Mouse (Mus musculus) midbrain, embryonic 12.5 days (tissue): ENCODE data around the gene Ces1e. TPM values are rescaled to one million over a fixed set of nuclear protein-coding genes. Genes with fewer than 3 reads are reported as not detected.
"Not testable (repeated sequence)": the region's sequence is repeated elsewhere in the genome, so short reads cannot be mapped to it uniquely, and the experiment has no call there.

ENCODE experiments used
- ATAC-seq: fragments of 200-750 bp; cut with Nextera tagmentation; 2 replicates; pipeline ENCODE4 v1.8.0; 2017; ENCODE audit warnings: low read depth, moderate TSS enrichment, moderate library complexity; ENCODE audit not compliant: low FRiP score
- H3K27ac ChIP-seq: fragments of 300-500 bp; sonication (generic); replicated peaks from 2 replicates; pipeline ENCODE4 v1.5.1; 2016; ENCODE audit warnings: mild to moderate bottlenecking
- H3K27me3 ChIP-seq: fragments of 300-500 bp; sonication (generic); 2 replicates; pipeline ENCODE4 v1.6.1; 2016; ENCODE audit warnings: mild to moderate bottlenecking
- H3K36me3 ChIP-seq: fragments of 300-500 bp; sonication (generic); 2 replicates; pipeline ENCODE4 v1.6.1; 2016
- H3K4me1 ChIP-seq: fragments of 300-500 bp; sonication (generic); 2 replicates; pipeline ENCODE4 v1.6.1; 2016
- H3K4me2 ChIP-seq: fragments of 300-500 bp; sonication (generic); replicated peaks from 2 replicates; pipeline ENCODE4 v1.6.1; 2016; ENCODE audit warnings: mild to moderate bottlenecking, moderate library complexity
- H3K4me3 ChIP-seq: fragments of 300-500 bp; sonication (generic); 2 replicates; pipeline ENCODE4 v1.5.1; 2016; ENCODE audit warnings: mild to moderate bottlenecking
- H3K9ac ChIP-seq: fragments of 300-500 bp; sonication (generic); replicated peaks from 2 replicates; pipeline ENCODE4 v1.6.1; 2016; ENCODE audit warnings: mild to moderate bottlenecking, moderate library complexity
- H3K9me3 ChIP-seq: fragments of 300-500 bp; sonication (generic); 2 replicates; pipeline ENCODE4 v1.6.1; 2016; ENCODE audit warnings: mild to moderate bottlenecking
- WGBS: fragments of 180-500 bp; shearing (Covaris S2); methylation state at CpG from one replicate; pipeline ENCODE4 v1.1.7; 2016; 5-methylcytosine and 5-hydroxymethylcytosine counted together
- polyA plus RNA-seq: library from polyadenylated mRNA; unstranded; fragments of >200 nt; fragmentation: Nextera tagmentation; extraction: Ambion mirVana; gene quantifications from 2 replicates; pipeline ENCODE4 v1.2.1, GENCODE M21; 2016

The Ces1e gene
- polyA plus RNA-seq, 1 experiment from 2014 or later: not detected

- Histone ChIP-seq H3K27me3 (no peaks in the 10 kb centered on the region), H3K9ac (no peak overlapping the region), H3K27ac (no peak overlapping the region), H3K36me3 (no peaks in the 10 kb centered on the region), H3K9me3 (no peaks in the 10 kb centered on the region), H3K4me3 (no peak overlapping the region), H3K4me2 (no peak overlapping the region), H3K4me1 (no peaks in the 10 kb centered on the region)
- 68% methylated on average over 11 of the region's 11 CpGs for whole genome bisulfite sequencing
- no peak for ATAC-seq
Measured at GRCm38 (mm10) chr8:93228673-93229370, 597 bp downstream of the Ces1e start.

- not testable (repeated sequence) for H3K36me3 ChIP-seq, H3K9me3 ChIP-seq, H3K4me1 ChIP-seq, H3K9ac ChIP-seq, H3K27ac ChIP-seq, ATAC-seq, H3K4me3 ChIP-seq, H3K27me3 ChIP-seq, H3K4me2 ChIP-seq
- WGBS: 100% methylated on average over 1 of the region's 1 CpGs
Measured at GRCm38 (mm10) chr8:93226471-93226870, 2.9 kb downstream of the Ces1e start.

- no peaks in the 10 kb centered on the region for H3K27me3 ChIP-seq
- no peaks in the 10 kb centered on the region for H3K9me3 ChIP-seq
- H3K4me2 ChIP-seq: no peak overlapping the region
- no peak overlapping the region for H3K27ac ChIP-seq
- WGBS: 84% methylated on average over 3 of the region's 3 CpGs
- no peak overlapping the region for H3K4me3 ChIP-seq
- no peak overlapping the region for H3K9ac ChIP-seq
- H3K36me3 ChIP-seq: no peaks in the 10 kb centered on the region
- no peak for ATAC-seq
- H3K4me1 ChIP-seq: no peaks in the 10 kb centered on the region
Measured at GRCm38 (mm10) chr8:93221896-93222295, 7.5 kb downstream of the Ces1e start.

DNA sequence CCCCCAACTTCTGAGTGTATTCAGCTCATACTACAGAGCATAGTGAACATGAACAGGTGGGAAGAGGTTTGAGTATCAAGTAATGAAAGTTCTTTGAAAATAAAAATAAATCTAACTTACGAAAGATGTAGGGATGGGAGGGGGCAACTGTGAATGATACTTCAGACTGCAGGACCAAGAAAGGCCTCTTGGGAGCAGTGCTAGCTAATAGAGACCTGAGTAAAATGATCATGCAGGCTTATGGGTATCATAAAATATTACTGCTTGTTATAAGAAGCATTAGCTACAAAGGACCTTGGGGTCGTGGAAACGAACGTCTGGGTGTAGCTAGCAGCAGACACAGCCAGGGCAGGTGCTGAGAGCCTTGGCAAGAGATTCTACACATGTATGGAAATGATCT, 11.6 kb downstream of the Ces1e start:
- H3K4me1 ChIP-seq: no peaks in the 10 kb centered on the region
- H3K4me2 ChIP-seq: no peak overlapping the region
- no peaks in the 10 kb centered on the region for H3K27me3 ChIP-seq
- H3K4me3 ChIP-seq: no peak overlapping the region
- no peaks in the 10 kb centered on the region for H3K9me3 ChIP-seq
- no peak for ATAC-seq
- WGBS: 80% methylated on average over 4 of the region's 4 CpGs
- no peak overlapping the region for H3K27ac ChIP-seq
- H3K36me3 ChIP-seq: no peaks in the 10 kb centered on the region
- no peak overlapping the region for H3K9ac ChIP-seq

DNA sequence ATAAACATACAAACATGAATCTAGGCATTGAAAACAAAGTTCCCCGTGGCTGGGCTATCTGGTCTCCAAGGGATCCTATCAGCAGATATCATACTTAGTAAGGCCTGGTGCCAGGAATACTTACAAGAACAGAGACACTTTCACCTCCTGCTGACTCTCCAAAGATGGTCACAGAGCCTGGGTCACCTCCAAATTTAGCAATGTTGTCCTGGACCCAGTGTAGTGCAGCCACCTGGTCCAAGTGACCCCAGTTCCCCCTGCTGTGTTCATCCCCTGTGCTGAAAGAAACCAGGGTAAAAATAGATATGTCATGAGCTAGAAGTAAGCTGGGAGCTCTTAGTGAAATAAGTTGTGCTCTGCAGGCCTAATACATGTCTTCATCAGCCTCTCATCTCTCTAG, 12.0 kb downstream of the Ces1e start:
- Histone ChIP-seq H3K9ac (no peak overlapping the region), H3K4me3 (no peak overlapping the region), H3K27ac (no peak overlapping the region), H3K4me1 (no peaks in the 10 kb centered on the region), H3K4me2 (no peak overlapping the region), H3K9me3 (no peaks in the 10 kb centered on the region), H3K27me3 (no peaks in the 10 kb centered on the region), H3K36me3 (no peaks in the 10 kb centered on the region)
- no peak for ATAC-seq
- WGBS: 93% methylated on average over 1 of the region's 1 CpGs

- H3K4me2 ChIP-seq: no peak overlapping the region
- H3K4me3 ChIP-seq: no peak overlapping the region
- H3K4me1 ChIP-seq: no peaks in the 10 kb centered on the region
- H3K36me3 ChIP-seq: no peaks in the 10 kb centered on the region
- no peaks in the 10 kb centered on the region for H3K27me3 ChIP-seq
- no peak overlapping the region for H3K9ac ChIP-seq
- H3K9me3 ChIP-seq: no peaks in the 10 kb centered on the region
- H3K27ac ChIP-seq: no peak overlapping the region
- ATAC-seq: no peak
Measured at GRCm38 (mm10) chr8:93211091-93211490, 18.3 kb downstream of the Ces1e start.

DNA sequence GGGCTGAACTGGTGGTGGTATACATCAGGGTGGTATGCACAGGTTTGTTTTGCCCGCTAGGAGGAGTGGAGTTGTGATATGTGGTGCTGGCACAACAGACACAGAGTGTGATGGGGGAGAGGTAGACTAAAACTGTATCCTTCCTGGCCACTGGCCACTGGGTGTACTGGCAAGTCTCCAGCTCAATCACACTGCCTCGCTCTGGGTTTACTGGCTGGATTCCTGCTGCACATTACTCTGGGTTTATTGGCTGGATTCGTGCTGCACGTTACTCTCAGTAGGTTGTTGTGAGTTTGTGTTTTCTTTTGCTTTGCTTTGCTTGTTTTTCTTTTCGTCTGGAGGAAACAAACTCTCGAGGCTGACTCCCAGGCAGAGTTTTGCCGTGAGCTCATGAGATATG, 30.3 kb downstream of the Ces1e start:
- not testable (repeated sequence) for H3K27ac ChIP-seq, H3K4me2 ChIP-seq, H3K4me1 ChIP-seq, ATAC-seq, H3K9ac ChIP-seq, H3K36me3 ChIP-seq, H3K9me3 ChIP-seq, H3K27me3 ChIP-seq, H3K4me3 ChIP-seq
- WGBS: 78% methylated on average over 7 of the region's 7 CpGs

DNA sequence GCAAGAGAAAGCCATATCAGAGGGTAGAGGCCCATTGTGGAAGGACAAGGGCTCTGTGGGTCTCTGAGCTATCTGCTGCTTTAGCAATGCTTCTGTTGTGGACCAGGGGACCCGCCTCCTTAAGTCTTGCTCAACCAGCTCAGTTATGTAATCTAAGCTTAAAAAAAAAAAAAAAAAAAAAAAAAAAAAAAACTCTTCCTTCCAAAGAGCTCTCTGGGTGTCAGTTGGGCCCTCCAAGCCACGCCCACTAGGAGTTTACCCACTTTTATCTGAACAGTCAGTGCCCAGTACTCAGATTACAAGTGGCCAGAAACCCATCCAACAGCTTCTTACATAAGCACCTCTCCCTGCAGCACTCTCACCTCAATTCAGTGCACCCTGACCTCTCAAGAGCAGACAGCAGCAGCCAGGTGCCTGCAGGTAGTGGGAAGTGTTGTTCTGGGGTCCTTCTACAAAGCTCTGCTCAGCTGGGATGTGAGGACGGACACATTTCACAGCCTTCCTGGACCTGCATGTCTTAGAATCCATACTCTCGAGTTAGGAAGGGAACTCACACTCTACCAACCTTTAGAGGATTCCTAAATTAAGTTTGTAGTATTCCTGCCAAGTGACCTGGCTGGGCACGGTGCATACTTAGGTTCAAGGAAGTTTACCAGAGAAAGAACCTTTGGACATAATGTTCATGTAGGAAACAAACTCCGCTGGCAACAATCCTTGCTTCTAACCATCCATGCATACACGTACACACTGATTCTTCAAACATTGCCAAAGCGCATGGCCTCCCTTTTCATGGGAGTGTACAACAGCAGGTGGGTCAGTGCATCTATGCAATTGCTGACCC, 31.5 kb downstream of the Ces1e start, which contains the start of gene Ces1d:
Ces1d (minus strand) TSS at position 154 of the 841 bp plus-strand sequence.
- H3K4me2 ChIP-seq: no peak within 1 kb of the TSS
- 85% methylated on average over 8 of the region's 8 CpGs for WGBS
- H3K9me3 ChIP-seq: no peaks in the 10 kb centered on the region
- no peak within 1 kb of the TSS for H3K27ac ChIP-seq
- H3K4me1 ChIP-seq: no peaks in the 10 kb centered on the region
- no peaks in the 10 kb centered on the region for H3K27me3 ChIP-seq
- no peak within 1 kb of the TSS for H3K9ac ChIP-seq
- H3K4me3 ChIP-seq: no peak within 1 kb of the TSS
- ATAC-seq: no peak
- H3K36me3 ChIP-seq: no peaks in the 10 kb centered on the region

DNA sequence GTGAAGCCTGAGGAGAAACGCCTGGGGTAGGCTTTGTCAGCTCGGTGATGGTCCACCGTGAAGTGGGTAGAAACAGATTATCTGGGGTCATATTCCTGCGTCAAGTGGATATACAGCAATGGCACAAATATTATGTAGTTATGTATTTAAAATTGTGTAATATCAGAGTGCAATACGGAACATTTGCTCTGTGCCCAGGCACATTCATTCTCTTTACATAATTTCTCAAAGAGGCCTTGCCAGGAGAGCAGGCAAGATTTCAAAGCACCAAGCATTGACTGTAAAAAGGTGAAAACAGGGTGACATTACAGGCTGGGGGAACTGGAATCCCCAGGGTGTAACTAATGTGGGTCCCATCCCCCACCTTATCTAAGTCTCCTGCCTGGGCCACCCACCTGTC, 33.0 kb downstream of the Ces1e start:
- no peak for ATAC-seq
- no peaks in the 10 kb centered on the region for H3K9me3 ChIP-seq

DNA sequence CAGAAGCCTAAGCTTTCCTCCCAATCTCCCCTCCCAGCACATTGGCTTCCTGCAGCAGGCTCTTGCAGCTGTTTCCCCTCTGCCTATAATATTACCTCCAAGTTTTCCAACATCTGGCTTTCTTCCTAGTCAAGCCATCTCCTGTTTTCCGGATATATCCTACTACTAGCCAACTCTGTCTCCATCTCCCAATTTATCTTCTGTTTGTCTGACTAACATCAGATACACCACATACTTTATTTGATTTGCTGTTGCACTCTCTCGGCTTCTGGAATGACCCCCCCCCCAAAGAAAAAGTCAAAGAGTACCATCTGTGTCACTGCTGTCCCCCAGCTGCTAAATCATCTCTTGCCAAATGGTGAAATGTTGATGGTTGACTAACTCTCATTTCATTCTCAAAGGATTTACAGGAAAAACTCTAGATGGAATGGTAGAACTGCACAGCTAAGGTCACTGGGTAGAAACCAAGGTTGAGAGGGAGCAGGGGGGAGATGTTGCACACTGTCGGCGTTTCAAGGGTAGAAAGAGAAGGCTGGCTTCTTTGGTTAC, 48.8 kb downstream of the Ces1e start:
- 86% methylated on average over 4 of the region's 4 CpGs for WGBS
- Histone ChIP-seq H3K27ac (no peak overlapping the region), H3K36me3 (no peaks in the 10 kb centered on the region), H3K9ac (no peak overlapping the region), H3K4me1 (no peaks in the 10 kb centered on the region), H3K9me3 (no peaks in the 10 kb centered on the region), H3K4me2 (no peak overlapping the region), H3K4me3 (no peak overlapping the region), H3K27me3 (no peaks in the 10 kb centered on the region)
- ATAC-seq: no peak

More for the DNA sequence above, 33.0 kb downstream of the Ces1e start:
- Histone ChIP-seq H3K4me3 (no peak overlapping the region), H3K27ac (no peak overlapping the region), H3K4me1 (no peaks in the 10 kb centered on the region), H3K4me2 (no peak overlapping the region), H3K36me3 (no peaks in the 10 kb centered on the region), H3K27me3 (no peaks in the 10 kb centered on the region), H3K9ac (no peak overlapping the region)
- WGBS: 97% methylated on average over 5 of the region's 5 CpGs

GRCm38 (mm10) chr8:93176593-93176992, 52.8 kb downstream of the Ces1e start:
- no peak for ATAC-seq
- Histone ChIP-seq H3K9ac (no peak overlapping the region), H3K36me3 (no peaks in the 10 kb centered on the region)

GRCm38 (mm10) chr8:93174554-93174953, 54.9 kb downstream of the Ces1e start:
- no peak overlapping the region for H3K4me3 ChIP-seq
- 84% methylated on average over 2 of the region's 2 CpGs for WGBS
- no peak overlapping the region for H3K9ac ChIP-seq
- H3K36me3 ChIP-seq: no peaks in the 10 kb centered on the region
- no peak overlapping the region for H3K27ac ChIP-seq
- no peaks in the 10 kb centered on the region for H3K4me1 ChIP-seq
- no peaks in the 10 kb centered on the region for H3K9me3 ChIP-seq
- no peak for ATAC-seq
- no peaks in the 10 kb centered on the region for H3K27me3 ChIP-seq
- H3K4me2 ChIP-seq: no peak overlapping the region

More at GRCm38 (mm10) chr8:93176593-93176992, 52.8 kb downstream of the Ces1e start:
- Histone ChIP-seq H3K4me1 (no peaks in the 10 kb centered on the region), H3K4me2 (no peak overlapping the region), H3K4me3 (no peak overlapping the region), H3K9me3 (no peaks in the 10 kb centered on the region), H3K27ac (no peak overlapping the region), H3K27me3 (no peaks in the 10 kb centered on the region)
- 68% methylated on average over 1 of the region's 1 CpGs for WGBS
